Comparison of ENCODE assay signal across 9 mouse cellular contexts in the genomic region with DNA sequence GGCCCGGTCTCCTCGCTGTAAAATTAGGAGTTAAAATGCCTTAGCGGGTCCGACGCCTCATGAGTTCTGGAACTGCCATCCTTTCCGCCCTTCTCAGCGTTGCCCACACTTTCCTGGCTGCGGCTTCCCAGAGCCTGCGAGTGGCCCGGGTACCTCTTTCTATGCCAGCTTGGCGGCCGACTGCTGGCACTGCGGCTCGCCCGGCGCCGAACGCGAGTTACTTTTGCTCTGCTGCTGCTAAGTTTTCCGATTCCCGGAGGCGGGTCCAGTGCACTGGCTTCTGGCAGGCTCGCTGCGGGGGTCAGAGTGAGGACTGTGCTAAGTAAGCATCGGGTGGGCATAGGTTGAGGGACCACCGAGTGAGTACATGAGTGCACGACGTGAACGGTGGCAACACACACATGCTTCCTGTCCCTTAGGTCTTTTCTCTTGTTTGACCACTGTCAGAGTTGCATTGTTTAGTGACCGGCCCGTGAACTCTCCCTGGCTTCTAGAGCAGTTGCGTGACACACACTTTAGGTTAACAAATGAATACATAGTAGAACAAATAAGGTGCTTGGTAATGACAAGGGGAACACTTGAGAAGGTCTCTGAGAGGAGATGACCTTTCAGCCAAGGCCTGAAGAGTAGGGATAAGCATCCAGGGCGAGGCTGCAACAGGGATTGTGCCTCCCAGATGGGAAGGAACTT. TPM values are rescaled to one million over a fixed set of nuclear protein-coding genes. Genes with fewer than 3 reads are reported as not detected.
A peak's percentile ranks its signal among the peaks of the same experiment; 100 is the strongest.
DNase-seq lines count a peak whose midpoint lies in the region; ATAC-seq and TF ChIP-seq lines count a peak whose summit lies in the region.
"Had no signal": no experiment of that assay in that cellular context is flagged by ENCODE, and none has a peak within 500 bp of the region (broad histone marks: within the 10 kb centered on the region; RNA-seq: fewer than 3 reads in every experiment).

No protein-coding gene starts in this region.

- DNase-seq in gastrocnemius, adult 2 months: peak; percentile 78
- no peak for DNase-seq in gastrocnemius, postnatal 36 days
- DNase-seq in liver, embryonic 14.5 days (ENCODE audit: low read depth in 3 of 3, low spot score in 3 of 3): peak in 1 of 3 experiments; percentile 17
- DNase-seq in urinary bladder, adult 2 months (ENCODE audit: low spot score): no peak

- peak overlapping the region; percentile 25 for H3ac ChIP-seq in myocyte (ENCODE audit: control insufficient read depth, insufficient read length)

- H3K4me2 ChIP-seq in embryonic facial prominence, embryonic 15.5 days (replicated peaks): peak overlapping the region; percentile 95
- peak overlapping the region; percentile 95 for H3K4me2 ChIP-seq in hindbrain, embryonic 13.5 days
- peak overlapping the region; percentile 98 for H3K4me2 ChIP-seq in liver, embryonic 14.5 days (ENCODE audit: low read depth)
- peak overlapping the region; percentile 82 for H3K4me2 ChIP-seq in myocyte (ENCODE audit: low read depth)

- peaks cover 11% of the 10 kb centered on the region for H3K79me2 ChIP-seq in myocyte (ENCODE audit: control insufficient read depth, insufficient read depth)

- no peaks in the 10 kb centered on the region for H3K9me3 ChIP-seq in ES-Bruce4 (replicated peaks; ENCODE audit: control insufficient read depth, insufficient read depth, low read length, poor library complexity, severe bottlenecking)
- H3K9me3 ChIP-seq in embryonic facial prominence, embryonic 15.5 days (replicated peaks): no peaks in the 10 kb centered on the region
- H3K9me3 ChIP-seq in hindbrain, embryonic 13.5 days: no peaks in the 10 kb centered on the region
- H3K9me3 ChIP-seq in liver, embryonic 14.5 days (ENCODE audit: control insufficient read depth, low read length): no peaks in the 10 kb centered on the region

- peak; percentile 8; the same call in 1 of the 2 replicates for TF ChIP-seq CTCF in gastrocnemius, adult 2 months (IDR thresholded peaks at IDR 0.05)
- no peak for TF ChIP-seq CTCF in ES-Bruce4 (IDR thresholded peaks at IDR 0.05; ENCODE audit: low read depth, low read length)
- no peak for TF ChIP-seq CTCF in liver, embryonic 14.5 days (IDR thresholded peaks at IDR 0.05; ENCODE audit: low read depth)

- WGBS in embryonic facial prominence, embryonic 15.5 days: 5% methylated on average over 33 of the region's 33 CpGs
- 2% methylated on average over 33 of the region's 33 CpGs for WGBS in hindbrain, embryonic 13.5 days
- WGBS in liver, embryonic 14.5 days (ENCODE audit: insufficient replicate concordance): 3% methylated on average over 33 of the region's 33 CpGs

- H3K27me3 ChIP-seq in ES-Bruce4 (ENCODE audit: control insufficient read depth, insufficient read depth, low read length, poor library complexity, severe bottlenecking) (no peaks in the 10 kb centered on the region), myocyte (ENCODE audit: control insufficient read depth, insufficient read depth, insufficient read length) (no peaks in the 10 kb centered on the region)
- no peaks in the 10 kb centered on the region; the same call in 1 of the 2 replicates for H3K27me3 ChIP-seq in embryonic facial prominence, embryonic 15.5 days
- H3K27me3 ChIP-seq in hindbrain, embryonic 13.5 days: peaks cover 6% of the 10 kb centered on the region; the same call in 1 of the 2 replicates
- no peaks in the 10 kb centered on the region for H3K27me3 ChIP-seq in liver, embryonic 14.5 days (ENCODE audit: control insufficient read depth, insufficient read depth, low read length)

- peak overlapping the region; percentile 91 for H3K9ac ChIP-seq in ES-Bruce4 (ENCODE audit: low read depth, poor library complexity, severe bottlenecking)
- peak overlapping the region; percentile 54 for H3K9ac ChIP-seq in embryonic facial prominence, embryonic 15.5 days
- H3K9ac ChIP-seq in hindbrain, embryonic 13.5 days: peak overlapping the region; percentile 86
- H3K9ac ChIP-seq in liver, embryonic 14.5 days (replicated peaks): peak overlapping the region; percentile 73

- intact Hi-C loops in gastrocnemius, adult 2 months (cut with DNase I): loop anchor here (2.0 to 5.0 kb wide), 3 partner anchors 95 to 228 kb away; no protein-coding TSS in a partner anchor
- intact Hi-C loops in gastrocnemius, postnatal 36 days (cut with DNase I): loop anchor here (5.0 kb wide), 2 partner anchors 50 to 160 kb away; no protein-coding TSS in a partner anchor

- H3K4me1 ChIP-seq in ES-Bruce4 (ENCODE audit: control insufficient read depth, insufficient read depth, low read length): no peaks in the 10 kb centered on the region
- peaks cover 17% of the 10 kb centered on the region for H3K4me1 ChIP-seq in embryonic facial prominence, embryonic 15.5 days
- H3K4me1 ChIP-seq in hindbrain, embryonic 13.5 days (replicated peaks): peaks cover 21% of the 10 kb centered on the region
- H3K4me1 ChIP-seq in liver, embryonic 14.5 days (replicated peaks; ENCODE audit: control insufficient read depth in 2 of 2, insufficient read depth in 2 of 2, low read length in 1 of 2): peaks cover 5 to 10% of the 10 kb centered on the region in 2 experiments

- H3K27ac ChIP-seq in gastrocnemius, adult 2 months: peak overlapping the region; percentile 96
- no peak overlapping the region for H3K27ac ChIP-seq in ES-Bruce4 (ENCODE audit: insufficient read depth, low read length)
- peak overlapping the region; percentile 28; the same call in 1 of the 2 replicates for H3K27ac ChIP-seq in embryonic facial prominence, embryonic 15.5 days (replicated peaks)
- peak overlapping the region; percentile 35; the same call in 1 of the 2 replicates for H3K27ac ChIP-seq in hindbrain, embryonic 13.5 days
- no peak overlapping the region for H3K27ac ChIP-seq in liver, embryonic 14.5 days

- ATAC-seq in embryonic facial prominence, embryonic 15.5 days (ENCODE audit: insufficient number of reproducible peaks, low FRiP score, low TSS enrichment, low read depth): peak; percentile 7; the same call in 1 of the 2 replicates
- ATAC-seq in hindbrain, embryonic 13.5 days (ENCODE audit: low FRiP score): 0 out of 2 replicates have a peak, but pooled peaks have one; percentile 19
- ATAC-seq in liver, embryonic 14.5 days (ENCODE audit: insufficient read depth): peak; percentile 24

- no peak for TF ChIP-seq EP300 in ES-Bruce4 (IDR thresholded peaks at IDR 0.05; ENCODE audit: insufficient read depth, low read depth, low read length)
- no peak for TF ChIP-seq EP300 in liver, embryonic 14.5 days (IDR thresholded peaks at IDR 0.05; ENCODE audit: low read depth)

- TF ChIP-seq POLR2A in ES-Bruce4 (IDR thresholded peaks at IDR 0.05; ENCODE audit: insufficient read depth, low read length) (no peak), myocyte (IDR thresholded peaks at IDR 0.05; ENCODE audit: insufficient read length, low read depth) (no peak)

- peak overlapping the region; percentile 95 for H3K4me3 ChIP-seq in gastrocnemius, adult 2 months
- peak overlapping the region; percentile 87 for H3K4me3 ChIP-seq in ES-Bruce4 (ENCODE audit: low read depth, low read length)
- peak overlapping the region; percentile 87 for H3K4me3 ChIP-seq in embryonic facial prominence, embryonic 15.5 days (replicated peaks)
- H3K4me3 ChIP-seq in hindbrain, embryonic 13.5 days: peak overlapping the region; percentile 89
- peak overlapping the region; percentile 73 to 80 for H3K4me3 ChIP-seq in liver, embryonic 14.5 days (ENCODE audit: insufficient read depth in 1 of 2, low read depth in 2 of 2, low read length in 2 of 2)
- peak overlapping the region; percentile 50 for H3K4me3 ChIP-seq in myocyte

- H3K36me3 ChIP-seq in ES-Bruce4 (ENCODE audit: control insufficient read depth, insufficient read depth, low read length, poor library complexity, severe bottlenecking) (peaks cover 5% of the 10 kb centered on the region; the same call in 1 of the 2 replicates), myocyte (ENCODE audit: control insufficient read depth, insufficient read depth) (peaks cover 10% of the 10 kb centered on the region)
- peaks cover 22% of the 10 kb centered on the region for H3K36me3 ChIP-seq in embryonic facial prominence, embryonic 15.5 days
- H3K36me3 ChIP-seq in hindbrain, embryonic 13.5 days: peaks cover 23% of the 10 kb centered on the region
- H3K36me3 ChIP-seq in liver, embryonic 14.5 days (replicated peaks; ENCODE audit: control insufficient read depth, insufficient read depth, low read depth): no peaks in the 10 kb centered on the region; the same call in 1 of the 2 replicates

RNA-seq across cellular contexts. Expression of a gene that starts 0.5 kb away (rescaled TPM):
- 10 to 100 TPM; 16.3 to 20.1 TPM for total RNA-seq in gastrocnemius, adult 2 months (2021)
- 10 to 100 TPM; 15.3 to 17.7 TPM for total RNA-seq in gastrocnemius, postnatal 36 days (2021)
- 4.8 and 5.3 TPM in 2 replicates for polyA plus RNA-seq in ES-Bruce4 (2011; ENCODE audit: insufficient read depth, insufficient read length, low read depth, missing spikeins)
- 7.6 and 8.2 TPM in 2 replicates for polyA plus RNA-seq in embryonic facial prominence, embryonic 15.5 days (2015; fragmentation: Nextera tagmentation; extraction: Ambion mirVana)
- 4.7 and 5.4 TPM in 2 replicates for polyA plus RNA-seq in hindbrain, embryonic 13.5 days (2015; fragmentation: Nextera tagmentation; extraction: Ambion mirVana)
- 1.7 and 1.9 TPM in 2 replicates for polyA plus RNA-seq in liver, embryonic 14.5 days (2012; rRNA removed)
- polyA plus RNA-seq in liver, embryonic 14.5 days (2014; fragmentation: Nextera tagmentation; extraction: Ambion mirVana): 1.2 and 2.0 TPM in 2 replicates
- polyA plus RNA-seq in myocyte (2012; fragmentation: generic; extraction: Trizol): 9.1 TPM
- 13.8 and 18.0 TPM in 2 replicates for polyA plus RNA-seq in urinary bladder, adult 2 months (2012; rRNA removed)

RNA-seq across cellular contexts. Expression of a gene that starts 0.6 kb away (rescaled TPM):
- 10 to 100 TPM; 80.8 to 97.5 TPM for total RNA-seq in gastrocnemius, adult 2 months (2021)
- total RNA-seq in gastrocnemius, postnatal 36 days (2021): 10 to 100 TPM; 89.9 to 90.5 TPM
- polyA plus RNA-seq in ES-Bruce4 (2011; ENCODE audit: insufficient read depth, insufficient read length, low read depth, missing spikeins) (59.2 and 63.7 TPM in 2 replicates), myocyte (2012; fragmentation: generic; extraction: Trizol) (87.5 TPM)
- polyA plus RNA-seq in embryonic facial prominence, embryonic 15.5 days (2015; fragmentation: Nextera tagmentation; extraction: Ambion mirVana): 83.6 and 87.5 TPM in 2 replicates
- polyA plus RNA-seq in hindbrain, embryonic 13.5 days (2015; fragmentation: Nextera tagmentation; extraction: Ambion mirVana): 76.4 and 76.6 TPM in 2 replicates
- polyA plus RNA-seq in liver, embryonic 14.5 days (2012; rRNA removed): 36.4 and 38.8 TPM in 2 replicates
- polyA plus RNA-seq in liver, embryonic 14.5 days (2014; fragmentation: Nextera tagmentation; extraction: Ambion mirVana): 57.9 and 65.4 TPM in 2 replicates
- 60.0 and 64.9 TPM in 2 replicates for polyA plus RNA-seq in urinary bladder, adult 2 months (2012; rRNA removed)

RNA-seq across cellular contexts. Expression of a gene that starts 29.4 kb away (rescaled TPM):
- not detected for total RNA-seq in gastrocnemius, adult 2 months (2021)
- total RNA-seq in gastrocnemius, postnatal 36 days (2021): not detected
- polyA plus RNA-seq in ES-Bruce4 (2011; ENCODE audit: insufficient read depth, insufficient read length, low read depth, missing spikeins) (not detected in 2 replicates), myocyte (2012; fragmentation: generic; extraction: Trizol) (not detected)
- polyA plus RNA-seq in embryonic facial prominence, embryonic 15.5 days (2015; fragmentation: Nextera tagmentation; extraction: Ambion mirVana): not detected in 2 replicates
- polyA plus RNA-seq in hindbrain, embryonic 13.5 days (2015; fragmentation: Nextera tagmentation; extraction: Ambion mirVana): 0.06 TPM in 1 of 2 replicates, not detected in the other
- not detected in 2 replicates for polyA plus RNA-seq in liver, embryonic 14.5 days (2012; rRNA removed)
- polyA plus RNA-seq in liver, embryonic 14.5 days (2014; fragmentation: Nextera tagmentation; extraction: Ambion mirVana): not detected in 2 replicates
- not detected in 2 replicates for polyA plus RNA-seq in urinary bladder, adult 2 months (2012; rRNA removed)
- total RNA-seq: heart, postnatal 36 days had no signal

Comparison
In these comparisons a context has a peak if more than half of its experiments do, and no peak if none do; other contexts are left out.
1. H3K27ac ChIP-seq: peak in gastrocnemius, adult 2 months (single experiment), embryonic facial prominence, embryonic 15.5 days (single experiment) and hindbrain, embryonic 13.5 days (single experiment); none in ES-Bruce4 (single experiment) and liver, embryonic 14.5 days (single experiment).
2. Peak in every context shown above with its lines, with median percentiles within 50 percentile points of each other: H3K4me3 ChIP-seq, H3K9ac ChIP-seq, ATAC-seq and H3K4me2 ChIP-seq.